Mouse (Mus musculus): Measurements from ENCODE around the gene Clec2e. TPM values are rescaled to one million over a fixed set of nuclear protein-coding genes. Genes with fewer than 3 reads are reported as not detected.
"Not testable (repeated sequence)": the region's sequence is repeated elsewhere in the genome, so short reads cannot be mapped to it uniquely, and the experiment has no call there.

Clec2e gene
- polyA plus RNA-seq, 1 experiment from 2014 or later = not detected

GRCm38 (mm10) chr6:129112526-129112925 lies 11.8 kb upstream of the Clec2e start:
- no peak for DNase-seq (ENCODE audit: low spot score)
- Histone ChIP-seq H3K9ac (ENCODE audit: low read depth, low read length) (no peak overlapping the region), H3K4me2 (replicated peaks; ENCODE audit: low read depth, low read length) (no peak overlapping the region), H3K4me1 (replicated peaks; ENCODE audit: control insufficient read depth, insufficient read depth, low read length) (no peaks in the 10 kb centered on the region), H3K4me3 (ENCODE audit: low read depth, low read length) (no peak overlapping the region), H3K27me3 (ENCODE audit: control insufficient read depth, insufficient read depth, low read length) (no peaks in the 10 kb centered on the region), H3K9me3 (ENCODE audit: control insufficient read depth, low read length) (no peaks in the 10 kb centered on the region), H3K36me3 (ENCODE audit: control insufficient read depth, insufficient read depth, low read length) (no peaks in the 10 kb centered on the region), H3K27ac (ENCODE audit: low read depth, low read length) (no peak overlapping the region)
- ATAC-seq (ENCODE audit: low FRiP score) = no peak
- WGBS = 86% methylated on average over 1 of the region's 1 CpGs

DNA sequence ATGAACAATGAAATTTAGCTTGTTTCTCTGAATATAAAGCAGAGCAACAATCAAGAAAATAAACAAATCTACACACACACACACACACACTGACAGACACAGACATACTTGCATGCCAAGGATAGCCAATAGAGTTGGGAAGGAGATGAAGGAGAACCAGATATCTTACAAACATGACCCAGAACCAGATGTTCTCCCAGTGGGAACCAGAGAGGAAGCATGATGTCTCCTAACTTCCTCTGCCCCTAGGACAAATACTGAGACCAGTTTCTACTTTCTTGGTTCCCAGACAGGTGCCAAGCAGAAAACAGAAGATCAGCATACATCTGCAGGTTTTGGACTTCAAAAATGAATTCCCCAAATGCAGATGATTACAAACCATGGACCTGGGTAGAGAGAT lies 7.2 kb upstream of the Clec2e start:
- H3K4me3 ChIP-seq (ENCODE audit: low read depth, low read length) = no peak overlapping the region
- no peak for DNase-seq (ENCODE audit: low spot score)
- no peak overlapping the region for H3K4me2 ChIP-seq (replicated peaks; ENCODE audit: low read depth, low read length)

DNA sequence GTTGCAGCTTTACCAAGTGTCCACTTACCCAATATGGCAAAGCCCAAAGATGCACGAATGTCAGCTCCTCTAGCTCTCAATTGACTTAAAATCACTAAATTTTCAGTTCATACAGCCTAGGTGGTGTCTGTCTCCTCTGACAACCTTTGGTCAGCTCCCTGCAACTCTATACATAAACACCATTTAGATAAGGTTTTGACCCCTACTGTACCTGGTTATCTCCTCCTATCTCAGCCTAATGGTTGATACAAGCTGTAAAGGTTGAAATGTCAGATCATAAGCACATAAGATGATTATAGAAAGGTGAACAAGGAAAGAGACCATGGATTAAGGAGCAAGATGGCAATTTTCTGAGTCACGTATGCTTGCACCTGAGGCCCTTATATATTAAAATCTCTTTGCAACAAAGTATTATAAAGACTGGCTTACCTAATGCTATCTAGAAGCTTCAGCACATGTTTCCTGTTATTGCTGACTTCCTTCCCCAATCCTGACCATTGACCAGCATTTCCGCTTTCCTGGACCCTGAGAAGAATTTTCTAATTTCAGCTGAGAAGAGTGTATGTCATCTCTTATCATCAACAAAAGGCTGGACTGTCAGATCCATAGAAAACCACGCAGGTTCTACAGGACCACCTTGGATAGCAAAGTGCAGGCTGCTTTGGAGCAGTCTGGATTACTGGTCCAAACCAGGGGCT lies 2.3 kb upstream of the Clec2e start:
- no peak overlapping the region for H3K4me2 ChIP-seq (replicated peaks; ENCODE audit: low read depth, low read length)
- no peak overlapping the region for H3K4me3 ChIP-seq (ENCODE audit: low read depth, low read length)
- no peak for ATAC-seq (ENCODE audit: low FRiP score)
- H3K27me3 ChIP-seq (ENCODE audit: control insufficient read depth, insufficient read depth, low read length) = no peaks in the 10 kb centered on the region
- H3K4me1 ChIP-seq (replicated peaks; ENCODE audit: control insufficient read depth, insufficient read depth, low read length) = no peaks in the 10 kb centered on the region
- no peaks in the 10 kb centered on the region for H3K9me3 ChIP-seq (ENCODE audit: control insufficient read depth, low read length)
- H3K36me3 ChIP-seq (ENCODE audit: control insufficient read depth, insufficient read depth, low read length) = no peaks in the 10 kb centered on the region
- no peak for DNase-seq (ENCODE audit: low spot score)
- no peak overlapping the region for H3K9ac ChIP-seq (ENCODE audit: low read depth, low read length)
- WGBS = 84% methylated on average over 4 of the region's 4 CpGs
- H3K27ac ChIP-seq (ENCODE audit: low read depth, low read length) = no peak overlapping the region

More for the DNA sequence above, 7.2 kb upstream of the Clec2e start:
- no peaks in the 10 kb centered on the region for H3K27me3 ChIP-seq (ENCODE audit: control insufficient read depth, insufficient read depth, low read length)
- ATAC-seq (ENCODE audit: low FRiP score) = no peak
- H3K9ac ChIP-seq (ENCODE audit: low read depth, low read length) = no peak overlapping the region
- H3K4me1 ChIP-seq (replicated peaks; ENCODE audit: control insufficient read depth, insufficient read depth, low read length) = no peaks in the 10 kb centered on the region
- no peaks in the 10 kb centered on the region for H3K36me3 ChIP-seq (ENCODE audit: control insufficient read depth, insufficient read depth, low read length)
- no peaks in the 10 kb centered on the region for H3K9me3 ChIP-seq (ENCODE audit: control insufficient read depth, low read length)
- no peak overlapping the region for H3K27ac ChIP-seq (ENCODE audit: low read depth, low read length)

DNA sequence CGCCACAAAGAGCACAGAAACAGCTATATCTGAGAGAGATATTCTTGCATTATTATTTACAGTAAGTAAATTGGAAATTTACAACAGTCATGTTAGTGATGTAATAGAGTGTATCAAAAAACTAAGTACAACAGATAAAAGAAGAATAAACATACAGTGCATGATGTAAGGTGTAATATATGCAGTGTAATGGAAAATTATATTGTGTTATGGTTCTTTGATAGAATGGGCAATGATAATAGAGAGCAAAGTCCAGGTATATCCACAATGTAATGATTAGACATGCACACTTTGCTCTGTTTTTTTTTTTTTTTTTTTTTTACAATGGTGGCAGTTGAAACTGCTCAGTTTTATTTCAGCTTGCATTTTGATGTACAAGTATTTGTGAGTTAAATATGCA lies 891 bp upstream of the Clec2e start:
- DNase-seq (ENCODE audit: low spot score) (no peak), ATAC-seq (ENCODE audit: low FRiP score) (no peak)
- no peaks in the 10 kb centered on the region for H3K4me1 ChIP-seq (replicated peaks; ENCODE audit: control insufficient read depth, insufficient read depth, low read length)
- no peaks in the 10 kb centered on the region for H3K27me3 ChIP-seq (ENCODE audit: control insufficient read depth, insufficient read depth, low read length)
- H3K9me3 ChIP-seq (ENCODE audit: control insufficient read depth, low read length) = no peaks in the 10 kb centered on the region
- no peak overlapping the region for H3K4me3 ChIP-seq (ENCODE audit: low read depth, low read length)
- H3K4me2 ChIP-seq (replicated peaks; ENCODE audit: low read depth, low read length) = no peak overlapping the region
- WGBS = 82% methylated on average over 1 of the region's 1 CpGs
- no peak overlapping the region for H3K27ac ChIP-seq (ENCODE audit: low read depth, low read length)
- H3K9ac ChIP-seq (ENCODE audit: low read depth, low read length) = no peak overlapping the region
- H3K36me3 ChIP-seq (ENCODE audit: control insufficient read depth, insufficient read depth, low read length) = no peaks in the 10 kb centered on the region

GRCm38 (mm10) chr6:129097929-129098328 lies 2.8 kb downstream of the Clec2e start:
- Histone ChIP-seq H3K4me3 (ENCODE audit: low read depth, low read length) (no peak overlapping the region), H3K9ac (ENCODE audit: low read depth, low read length) (no peak overlapping the region), H3K36me3 (ENCODE audit: control insufficient read depth, insufficient read depth, low read length) (no peaks in the 10 kb centered on the region), H3K4me2 (replicated peaks; ENCODE audit: low read depth, low read length) (no peak overlapping the region), H3K9me3 (ENCODE audit: control insufficient read depth, low read length) (no peaks in the 10 kb centered on the region), H3K4me1 (replicated peaks; ENCODE audit: control insufficient read depth, insufficient read depth, low read length) (no peaks in the 10 kb centered on the region), H3K27ac (ENCODE audit: low read depth, low read length) (no peak overlapping the region), H3K27me3 (ENCODE audit: control insufficient read depth, insufficient read depth, low read length) (no peaks in the 10 kb centered on the region)
- no peak for ATAC-seq (ENCODE audit: low FRiP score)
- DNase-seq (ENCODE audit: low spot score) = no peak
- WGBS = 62% methylated on average over 1 of the region's 1 CpGs

DNA sequence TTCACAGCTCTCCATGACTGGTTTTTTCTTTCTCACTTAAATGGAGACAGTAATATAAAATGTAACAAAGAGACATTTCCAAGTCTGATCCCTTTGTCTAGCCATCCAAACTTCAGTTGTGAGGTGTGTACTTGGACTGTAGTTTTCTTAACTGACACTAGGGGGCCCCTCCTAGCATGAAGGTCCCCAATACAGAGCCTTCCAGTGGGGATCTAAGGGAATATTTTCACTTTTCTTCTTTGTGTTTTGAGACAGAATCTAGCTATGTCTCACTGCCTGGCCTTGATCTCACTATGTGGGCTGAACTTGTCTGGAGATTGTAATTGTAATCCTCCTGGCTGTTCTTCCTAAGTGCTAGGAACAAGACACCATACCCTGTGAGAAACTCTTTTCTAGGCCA lies 5.5 kb downstream of the Clec2e start:
- DNase-seq (ENCODE audit: low spot score) (peak; percentile 21), ATAC-seq (ENCODE audit: low FRiP score) (peak; percentile 53; the same call in 1 of the 2 replicates)
- Histone ChIP-seq H3K4me1 (replicated peaks; ENCODE audit: control insufficient read depth, insufficient read depth, low read length) (no peaks in the 10 kb centered on the region), H3K36me3 (ENCODE audit: control insufficient read depth, insufficient read depth, low read length) (no peaks in the 10 kb centered on the region), H3K9ac (ENCODE audit: low read depth, low read length) (no peak overlapping the region), H3K4me2 (replicated peaks; ENCODE audit: low read depth, low read length) (no peak overlapping the region), H3K9me3 (ENCODE audit: control insufficient read depth, low read length) (no peaks in the 10 kb centered on the region), H3K27ac (ENCODE audit: low read depth, low read length) (no peak overlapping the region), H3K4me3 (ENCODE audit: low read depth, low read length) (no peak overlapping the region), H3K27me3 (ENCODE audit: control insufficient read depth, insufficient read depth, low read length) (no peaks in the 10 kb centered on the region)

DNA sequence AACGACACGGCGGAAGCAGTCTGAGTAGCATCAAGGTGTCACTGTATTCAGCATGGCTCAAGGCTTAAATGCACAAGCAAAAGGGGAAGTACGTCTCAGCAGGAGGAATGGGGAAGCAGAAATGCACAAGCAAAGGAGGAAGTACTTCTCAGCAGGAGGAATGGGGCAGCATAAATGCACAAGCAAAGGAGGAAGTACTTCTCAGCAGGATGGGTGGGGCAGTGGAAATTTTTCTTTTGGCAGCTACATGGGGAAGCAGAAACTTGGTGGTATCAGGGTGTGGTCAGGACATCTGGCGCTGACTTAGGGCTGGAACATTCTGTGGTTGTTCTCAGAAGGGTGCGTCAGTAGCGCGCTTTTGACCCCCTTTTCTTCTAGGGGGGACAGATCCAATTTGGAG lies 12.1 kb downstream of the Clec2e start:
- not testable (repeated sequence) for H3K27me3 ChIP-seq (ENCODE audit: control insufficient read depth, insufficient read depth, low read length); ATAC-seq (ENCODE audit: low FRiP score); H3K4me1 ChIP-seq (replicated peaks; ENCODE audit: control insufficient read depth, insufficient read depth, low read length); DNase-seq (ENCODE audit: low spot score); H3K9ac ChIP-seq (ENCODE audit: low read depth, low read length); H3K4me2 ChIP-seq (replicated peaks; ENCODE audit: low read depth, low read length); H3K9me3 ChIP-seq (ENCODE audit: control insufficient read depth, low read length); H3K4me3 ChIP-seq (ENCODE audit: low read depth, low read length); H3K27ac ChIP-seq (ENCODE audit: low read depth, low read length); H3K36me3 ChIP-seq (ENCODE audit: control insufficient read depth, insufficient read depth, low read length)
- WGBS = 98% methylated on average over 8 of the region's 8 CpGs

GRCm38 (mm10) chr6:129088161-129088560 lies 12.6 kb downstream of the Clec2e start:
- H3K4me2 ChIP-seq (replicated peaks; ENCODE audit: low read depth, low read length) = no peak overlapping the region
- H3K9ac ChIP-seq (ENCODE audit: low read depth, low read length) = no peak overlapping the region
- H3K4me1 ChIP-seq (replicated peaks; ENCODE audit: control insufficient read depth, insufficient read depth, low read length) = no peaks in the 10 kb centered on the region
- DNase-seq (ENCODE audit: low spot score) (no peak), ATAC-seq (ENCODE audit: low FRiP score) (no peak)
- 92% methylated on average over 1 of the region's 1 CpGs for WGBS
- H3K27me3 ChIP-seq (ENCODE audit: control insufficient read depth, insufficient read depth, low read length) = no peaks in the 10 kb centered on the region
- H3K9me3 ChIP-seq (ENCODE audit: control insufficient read depth, low read length) = no peaks in the 10 kb centered on the region
- no peak overlapping the region for H3K27ac ChIP-seq (ENCODE audit: low read depth, low read length)
- H3K36me3 ChIP-seq (ENCODE audit: control insufficient read depth, insufficient read depth, low read length) = no peaks in the 10 kb centered on the region
- no peak overlapping the region for H3K4me3 ChIP-seq (ENCODE audit: low read depth, low read length)

GRCm38 (mm10) chr6:129086031-129086430 lies 14.7 kb downstream of the Clec2e start:
- H3K4me2 ChIP-seq (replicated peaks; ENCODE audit: low read depth, low read length); DNase-seq (ENCODE audit: low spot score); H3K27me3 ChIP-seq (ENCODE audit: control insufficient read depth, insufficient read depth, low read length); H3K27ac ChIP-seq (ENCODE audit: low read depth, low read length); H3K4me3 ChIP-seq (ENCODE audit: low read depth, low read length); H3K9me3 ChIP-seq (ENCODE audit: control insufficient read depth, low read length); H3K4me1 ChIP-seq (replicated peaks; ENCODE audit: control insufficient read depth, insufficient read depth, low read length); ATAC-seq (ENCODE audit: low FRiP score); H3K9ac ChIP-seq (ENCODE audit: low read depth, low read length); H3K36me3 ChIP-seq (ENCODE audit: control insufficient read depth, insufficient read depth, low read length): not testable (repeated sequence)
- 80% methylated on average over 2 of the region's 2 CpGs for WGBS
